Mouse (Mus musculus): Measurements from ENCODE around the gene Rcn3. TPM values are rescaled to one million over a fixed set of nuclear protein-coding genes. Genes with fewer than 3 reads are reported as not detected.

Rcn3 gene
- polyA plus RNA-seq, 1 experiment from 2014 or later = 43.5 TPM

- WGBS = 93% methylated on average over 6 of the region's 6 CpGs
- Histone ChIP-seq H3K27ac (ENCODE audit: low read length) (no peak overlapping the region), H3K4me3 (ENCODE audit: low read depth, low read length) (no peak overlapping the region), H3K9me3 (replicated peaks; ENCODE audit: control insufficient read depth, low read length, poor library complexity, severe bottlenecking) (no peaks in the 10 kb centered on the region), H3K9ac (ENCODE audit: low read depth, low read length) (no peak overlapping the region), H3K4me2 (ENCODE audit: low read length) (no peak overlapping the region), H3K4me1 (ENCODE audit: control insufficient read depth, insufficient read depth, low read length) (peaks cover 26% of the 10 kb centered on the region), H3K36me3 (ENCODE audit: control insufficient read depth, insufficient read depth, low read length) (no peaks in the 10 kb centered on the region), H3K27me3 (ENCODE audit: control insufficient read depth, insufficient read depth, low read depth, low read length) (no peaks in the 10 kb centered on the region)
- ATAC-seq = no peak
These were observed 31.3 kb downstream of the Rcn3 start for GRCm38 (mm10) chr7:45060632-45061122.

- Histone ChIP-seq H3K9ac (ENCODE audit: low read depth, low read length) (peak overlapping the region; percentile 33; the same call in 1 of the 2 replicates), H3K27ac (ENCODE audit: low read length) (peak overlapping the region; percentile 86), H3K27me3 (ENCODE audit: control insufficient read depth, insufficient read depth, low read depth, low read length) (no peaks in the 10 kb centered on the region), H3K36me3 (ENCODE audit: control insufficient read depth, insufficient read depth, low read length) (no peaks in the 10 kb centered on the region), H3K9me3 (replicated peaks; ENCODE audit: control insufficient read depth, low read length, poor library complexity, severe bottlenecking) (no peaks in the 10 kb centered on the region), H3K4me1 (ENCODE audit: control insufficient read depth, insufficient read depth, low read length) (peaks cover 28% of the 10 kb centered on the region), H3K4me2 (ENCODE audit: low read length) (peak overlapping the region; percentile 29), H3K4me3 (ENCODE audit: low read depth, low read length) (no peak overlapping the region)
- ATAC-seq = peak; percentile 46
- 76% methylated on average over 10 of the region's 10 CpGs for WGBS
These were observed 33.1 kb downstream of the Rcn3 start for GRCm38 (mm10) chr7:45058607-45059571.

DNA sequence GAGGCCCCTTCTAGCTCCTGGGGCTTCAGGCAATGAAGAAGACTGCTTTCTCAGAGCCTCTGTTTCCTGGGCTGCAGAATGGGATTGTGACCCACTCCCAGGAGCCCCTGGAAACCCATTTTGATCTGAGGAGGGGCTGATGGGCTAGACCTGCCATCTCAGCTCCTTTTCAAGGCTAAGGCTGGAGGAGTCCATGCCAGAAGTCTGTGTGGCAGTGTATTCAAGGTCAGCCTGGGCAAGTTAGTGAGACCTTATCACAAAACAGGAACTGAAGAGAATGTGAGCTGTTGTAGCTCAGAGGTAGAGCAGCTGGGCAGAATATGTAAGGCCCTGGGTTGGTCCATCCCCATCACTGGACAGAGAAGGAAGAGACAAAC, 35.1 kb downstream of the Rcn3 start:
- no peaks in the 10 kb centered on the region for H3K27me3 ChIP-seq (ENCODE audit: control insufficient read depth, insufficient read depth, low read depth, low read length)
- ATAC-seq = no peak
- no peaks in the 10 kb centered on the region for H3K9me3 ChIP-seq (replicated peaks; ENCODE audit: control insufficient read depth, low read length, poor library complexity, severe bottlenecking)
- H3K4me1 ChIP-seq (ENCODE audit: control insufficient read depth, insufficient read depth, low read length) = peaks cover 23% of the 10 kb centered on the region
- H3K9ac ChIP-seq (ENCODE audit: low read depth, low read length) = no peak overlapping the region
- H3K4me3 ChIP-seq (ENCODE audit: low read depth, low read length) = no peak overlapping the region
- no peak overlapping the region for H3K27ac ChIP-seq (ENCODE audit: low read length)
- H3K36me3 ChIP-seq (ENCODE audit: control insufficient read depth, insufficient read depth, low read length) = no peaks in the 10 kb centered on the region
- no peak overlapping the region for H3K4me2 ChIP-seq (ENCODE audit: low read length)

DNA sequence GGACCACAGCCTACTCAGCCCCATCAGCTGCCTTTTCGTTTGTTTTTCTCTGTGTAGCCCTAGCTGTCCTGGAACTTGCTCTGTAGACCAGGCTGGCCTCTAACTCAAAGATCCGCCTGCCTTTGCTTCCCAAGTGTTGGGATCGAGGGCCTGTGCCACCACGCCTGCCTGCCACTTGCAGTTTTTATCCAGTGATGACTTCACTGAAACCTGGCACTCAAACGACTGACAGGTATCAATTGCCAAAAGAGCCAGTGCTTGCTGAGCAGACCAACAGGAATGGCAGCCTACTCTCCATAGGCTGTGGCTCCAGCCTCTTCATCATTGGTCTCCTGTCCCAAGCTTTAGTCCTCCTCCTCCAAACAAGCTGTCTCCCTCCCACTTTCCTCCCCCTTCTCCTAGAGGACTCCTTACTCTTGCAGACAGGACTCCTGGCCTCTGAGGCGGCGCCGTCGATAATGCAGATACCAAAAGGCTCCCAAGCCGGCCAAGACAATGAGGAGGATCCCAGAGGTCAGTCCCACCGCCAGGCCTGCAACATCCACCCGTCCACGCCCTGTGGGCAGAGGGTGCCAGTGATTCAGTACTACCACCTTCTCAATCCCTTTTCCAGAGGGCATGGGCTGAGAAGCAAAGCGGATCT, 35.6 kb downstream of the Rcn3 start:
- ATAC-seq = no peak
- Histone ChIP-seq H3K36me3 (ENCODE audit: control insufficient read depth, insufficient read depth, low read length) (no peaks in the 10 kb centered on the region), H3K4me2 (ENCODE audit: low read length) (no peak overlapping the region), H3K27me3 (ENCODE audit: control insufficient read depth, insufficient read depth, low read depth, low read length) (no peaks in the 10 kb centered on the region), H3K4me1 (ENCODE audit: control insufficient read depth, insufficient read depth, low read length) (peaks cover 18% of the 10 kb centered on the region), H3K4me3 (ENCODE audit: low read depth, low read length) (no peak overlapping the region), H3K9ac (ENCODE audit: low read depth, low read length) (no peak overlapping the region), H3K9me3 (replicated peaks; ENCODE audit: control insufficient read depth, low read length, poor library complexity, severe bottlenecking) (no peaks in the 10 kb centered on the region), H3K27ac (ENCODE audit: low read length) (no peak overlapping the region)
- 64% methylated on average over 14 of the region's 14 CpGs for WGBS

- peak overlapping the region; percentile 99 for H3K27ac ChIP-seq (ENCODE audit: low read length)
- ATAC-seq = peak; percentile 89
- peak overlapping the region; percentile 65 for H3K4me2 ChIP-seq (ENCODE audit: low read length)
- H3K4me1 ChIP-seq (ENCODE audit: control insufficient read depth, insufficient read depth, low read length) = peaks cover 22% of the 10 kb centered on the region
- H3K9me3 ChIP-seq (replicated peaks; ENCODE audit: control insufficient read depth, low read length, poor library complexity, severe bottlenecking) = no peaks in the 10 kb centered on the region
- H3K36me3 ChIP-seq (ENCODE audit: control insufficient read depth, insufficient read depth, low read length) = peaks cover 10% of the 10 kb centered on the region
- H3K4me3 ChIP-seq (ENCODE audit: low read depth, low read length) = peak overlapping the region; percentile 89
- H3K9ac ChIP-seq (ENCODE audit: low read depth, low read length) = peak overlapping the region; percentile 91
- under 1% methylated on average over 33 of the region's 33 CpGs for WGBS
- no peaks in the 10 kb centered on the region for H3K27me3 ChIP-seq (ENCODE audit: control insufficient read depth, insufficient read depth, low read depth, low read length)
These were observed 38.0 kb downstream of the Rcn3 start for GRCm38 (mm10) chr7:45053931-45054510.

DNA sequence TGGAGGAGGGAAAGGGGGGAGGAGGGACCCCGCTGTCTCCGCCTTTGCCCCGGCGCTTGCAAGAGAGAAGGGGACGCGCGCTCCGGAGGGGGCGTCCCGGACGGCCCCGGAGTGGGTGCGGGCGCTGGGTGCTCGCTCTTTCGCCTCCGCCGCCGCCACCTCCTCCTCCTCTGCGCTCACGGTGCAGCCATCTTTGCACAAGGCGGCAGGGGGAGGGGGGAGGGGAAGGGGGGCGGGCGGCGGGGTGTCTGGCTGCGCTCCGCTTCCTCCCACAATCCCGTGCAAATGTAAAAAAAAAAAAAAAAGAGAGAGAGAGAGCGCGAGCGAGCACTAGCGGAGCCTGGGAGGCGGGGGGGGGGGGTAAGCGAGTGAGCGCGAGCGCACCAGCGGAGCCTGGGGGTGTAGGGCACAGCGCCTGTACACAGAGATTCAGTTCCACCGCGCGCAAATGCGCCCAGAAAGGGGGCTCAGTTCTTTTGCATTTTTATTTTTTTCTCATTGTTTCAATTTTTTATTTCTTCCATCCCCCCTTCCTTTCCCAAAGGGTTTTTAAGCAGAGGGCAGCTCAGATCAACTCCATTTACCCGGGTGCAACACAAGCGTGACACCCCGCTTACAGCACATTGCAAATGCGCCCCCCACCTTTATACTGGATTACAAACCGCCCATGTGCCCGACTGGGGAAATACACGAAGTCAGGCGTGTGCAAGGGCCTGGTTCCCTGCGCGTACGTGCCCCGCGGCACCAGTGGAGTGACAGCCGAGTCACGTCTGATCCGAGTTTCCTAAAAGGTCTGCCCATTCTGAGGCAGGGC, 38.7 kb downstream of the Rcn3 start:
- Histone ChIP-seq H3K4me1 (ENCODE audit: control insufficient read depth, insufficient read depth, low read length) (peaks cover 16% of the 10 kb centered on the region), H3K27ac (ENCODE audit: low read length) (peak overlapping the region; percentile 99), H3K9me3 (replicated peaks; ENCODE audit: control insufficient read depth, low read length, poor library complexity, severe bottlenecking) (no peaks in the 10 kb centered on the region), H3K36me3 (ENCODE audit: control insufficient read depth, insufficient read depth, low read length) (peaks cover 14% of the 10 kb centered on the region), H3K9ac (ENCODE audit: low read depth, low read length) (peak overlapping the region; percentile 91), H3K4me2 (ENCODE audit: low read length) (peak overlapping the region; percentile 65), H3K4me3 (ENCODE audit: low read depth, low read length) (peak overlapping the region; percentile 89), H3K27me3 (ENCODE audit: control insufficient read depth, insufficient read depth, low read depth, low read length) (no peaks in the 10 kb centered on the region)
- peak; percentile 61 for ATAC-seq
- WGBS = 0% methylated on average over 22 of the region's 59 CpGs

GRCm38 (mm10) chr7:45052862-45053116, 39.2 kb downstream of the Rcn3 start, which contains the start of gene Prr12:
Gene Prr12 (minus strand): TSS chr7:45052881.
- Histone ChIP-seq H3K4me2 (ENCODE audit: low read length) (peak within 1 kb of the TSS; percentile 65), H3K4me3 (ENCODE audit: low read depth, low read length) (peak within 1 kb of the TSS; percentile 89), H3K27ac (ENCODE audit: low read length) (peak within 1 kb of the TSS; percentile 99), H3K4me1 (ENCODE audit: control insufficient read depth, insufficient read depth, low read length) (peaks cover 16% of the 10 kb centered on the region), H3K9me3 (replicated peaks; ENCODE audit: control insufficient read depth, low read length, poor library complexity, severe bottlenecking) (no peaks in the 10 kb centered on the region), H3K27me3 (ENCODE audit: control insufficient read depth, insufficient read depth, low read depth, low read length) (no peaks in the 10 kb centered on the region), H3K9ac (ENCODE audit: low read depth, low read length) (peak within 1 kb of the TSS; percentile 91), H3K36me3 (ENCODE audit: control insufficient read depth, insufficient read depth, low read length) (peaks cover 19% of the 10 kb centered on the region)
- WGBS = 2% methylated on average over 14 of the region's 18 CpGs
- ATAC-seq = no peak

GRCm38 (mm10) chr7:45052181-45052861, 39.7 kb downstream of the Rcn3 start:
- peaks cover 16% of the 10 kb centered on the region for H3K4me1 ChIP-seq (ENCODE audit: control insufficient read depth, insufficient read depth, low read length)
- peak overlapping the region; percentile 99 for H3K27ac ChIP-seq (ENCODE audit: low read length)
- no peaks in the 10 kb centered on the region for H3K27me3 ChIP-seq (ENCODE audit: control insufficient read depth, insufficient read depth, low read depth, low read length)
- peak overlapping the region; percentile 89 for H3K4me3 ChIP-seq (ENCODE audit: low read depth, low read length)
- peak overlapping the region; percentile 91 for H3K9ac ChIP-seq (ENCODE audit: low read depth, low read length)
- H3K36me3 ChIP-seq (ENCODE audit: control insufficient read depth, insufficient read depth, low read length) = peaks cover 24% of the 10 kb centered on the region
- ATAC-seq = no peak
- H3K9me3 ChIP-seq (replicated peaks; ENCODE audit: control insufficient read depth, low read length, poor library complexity, severe bottlenecking) = no peaks in the 10 kb centered on the region
- H3K4me2 ChIP-seq (ENCODE audit: low read length) = peak overlapping the region; percentile 65
- WGBS = under 1% methylated on average over 38 of the region's 38 CpGs

Measured in midbrain, embryonic 16.5 days (tissue).